Mouse (Mus musculus): ENCODE measurements around the gene Dlk2. TPM values are rescaled to one million over a fixed set of nuclear protein-coding genes. Genes with fewer than 3 reads are reported as not detected.

Gene Dlk2
- polyA plus RNA-seq, 1 experiment from 2014 or later, result 1.5 TPM

DNA sequence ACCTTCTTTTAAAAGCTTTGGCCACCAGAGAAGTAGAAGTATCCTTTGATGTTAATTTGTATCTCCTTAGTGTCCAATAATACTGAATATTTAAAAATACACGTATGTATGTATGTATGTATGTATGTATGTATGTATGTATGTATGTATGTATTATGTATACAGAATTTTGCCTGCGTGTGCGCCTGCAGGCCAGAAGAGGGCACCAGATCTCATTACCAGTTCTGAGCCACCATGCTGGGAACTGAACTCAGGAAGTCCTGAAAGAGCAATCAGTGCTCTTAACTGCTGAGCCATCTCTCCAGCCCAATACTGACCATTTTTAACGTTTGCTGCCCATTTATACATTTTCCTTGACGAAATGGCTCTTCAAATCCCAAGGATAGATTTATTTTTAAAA lies 39.3 kb downstream of the Dlk2 start:
- Histone ChIP-seq H3K4me3 (replicated peaks) (no peak overlapping the region), H3K36me3 (replicated peaks) (no peaks in the 10 kb centered on the region), H3K4me2 (no peak overlapping the region), H3K9ac (no peak overlapping the region), H3K27ac (no peak overlapping the region), H3K4me1 (no peaks in the 10 kb centered on the region), H3K9me3 (no peaks in the 10 kb centered on the region; the same call in 1 of the 2 replicates), H3K27me3 (0 out of 2 replicates have a peak, but pooled peaks cover 3% of the 10 kb centered on the region)
- ATAC-seq (ENCODE audit: low FRiP score), result no peak
- WGBS, result 25% methylated on average over 5 of the region's 5 CpGs

GRCm38 (mm10) chr17:46341208-46341607 lies 44.0 kb downstream of the Dlk2 start:
- H3K36me3 ChIP-seq (replicated peaks), result no peaks in the 10 kb centered on the region
- ATAC-seq (ENCODE audit: low FRiP score), result no peak
- no peaks in the 10 kb centered on the region for H3K4me1 ChIP-seq
- H3K27ac ChIP-seq, result no peak overlapping the region
- no peak overlapping the region for H3K4me3 ChIP-seq (replicated peaks)
- peaks cover 10% of the 10 kb centered on the region; the same call in 1 of the 2 replicates for H3K9me3 ChIP-seq
- no peak overlapping the region for H3K9ac ChIP-seq
- WGBS, result 86% methylated on average over 7 of the region's 7 CpGs
- no peaks in the 10 kb centered on the region for H3K27me3 ChIP-seq
- H3K4me2 ChIP-seq, result no peak overlapping the region

GRCm38 (mm10) chr17:46351026-46351700 lies 53.9 kb downstream of the Dlk2 start:
- Histone ChIP-seq H3K4me3 (replicated peaks) (no peak overlapping the region), H3K36me3 (replicated peaks) (no peaks in the 10 kb centered on the region), H3K9me3 (0 out of 2 replicates have a peak, but pooled peaks cover 4% of the 10 kb centered on the region), H3K9ac (no peak overlapping the region), H3K4me1 (no peaks in the 10 kb centered on the region), H3K4me2 (no peak overlapping the region), H3K27me3 (no peaks in the 10 kb centered on the region), H3K27ac (no peak overlapping the region)
- no peak for ATAC-seq (ENCODE audit: low FRiP score)
- 84% methylated on average over 8 of the region's 8 CpGs for WGBS

Other genes starting within 250 kb of the Dlk2 start
- gene Mrps18a, start 186.4 kb upstream of the Dlk2 start, polyA plus RNA-seq (2016; fragmentation: Nextera tagmentation; extraction: Ambion mirVana), result 117 and 121 TPM in 2 replicates
- gene Rsph9, start 153.2 kb upstream of the Dlk2 start, polyA plus RNA-seq (2016; fragmentation: Nextera tagmentation; extraction: Ambion mirVana), result 14.9 and 15.9 TPM in 2 replicates
- 30.6 and 31.0 TPM in 2 replicates for gene Mad2l1bp, start 143.9 kb upstream of the Dlk2 start, polyA plus RNA-seq (2016; fragmentation: Nextera tagmentation; extraction: Ambion mirVana)
- 37.0 and 43.6 TPM in 2 replicates for gene Gtpbp2, start 136.4 kb upstream of the Dlk2 start, polyA plus RNA-seq (2016; fragmentation: Nextera tagmentation; extraction: Ambion mirVana)
- gene Polh, start 94.8 kb upstream of the Dlk2 start, polyA plus RNA-seq (2016; fragmentation: Nextera tagmentation; extraction: Ambion mirVana), result 11.2 and 12.3 TPM in 2 replicates
- 66.6 and 72.2 TPM in 2 replicates for gene Xpo5, start 94.6 kb upstream of the Dlk2 start, polyA plus RNA-seq (2016; fragmentation: Nextera tagmentation; extraction: Ambion mirVana)
- 96.2 and 102 TPM in 2 replicates for gene Polr1c, start 49.4 kb upstream of the Dlk2 start, polyA plus RNA-seq (2016; fragmentation: Nextera tagmentation; extraction: Ambion mirVana)
- gene Yipf3, start 49.3 kb upstream of the Dlk2 start, polyA plus RNA-seq (2016; fragmentation: Nextera tagmentation; extraction: Ambion mirVana), result 58.9 and 61.6 TPM in 2 replicates
- 3.0 and 3.2 TPM in 2 replicates for gene Lrrc73, start 43.9 kb upstream of the Dlk2 start, polyA plus RNA-seq (2016; fragmentation: Nextera tagmentation; extraction: Ambion mirVana)
- gene Tjap1, start 14.4 kb upstream of the Dlk2 start, polyA plus RNA-seq (2016; fragmentation: Nextera tagmentation; extraction: Ambion mirVana), result 56.0 and 58.4 TPM in 2 replicates
- 7.6 and 8.7 TPM in 2 replicates for gene Abcc10, start 30.9 kb downstream of the Dlk2 start, polyA plus RNA-seq (2016; fragmentation: Nextera tagmentation; extraction: Ambion mirVana)
- gene Zfp318, start 86.3 kb downstream of the Dlk2 start, polyA plus RNA-seq (2016; fragmentation: Nextera tagmentation; extraction: Ambion mirVana), result 15.7 and 17.2 TPM in 2 replicates
- gene Crip3, start 131.5 kb downstream of the Dlk2 start, polyA plus RNA-seq (2016; fragmentation: Nextera tagmentation; extraction: Ambion mirVana), result 0.79 and 0.91 TPM in 2 replicates
- gene Slc22a7, start 141.0 kb downstream of the Dlk2 start, polyA plus RNA-seq (2016; fragmentation: Nextera tagmentation; extraction: Ambion mirVana), result 0.14 TPM in 1 of 2 replicates, not detected in the other
- gene Ttbk1, start 190.3 kb downstream of the Dlk2 start, polyA plus RNA-seq (2016; fragmentation: Nextera tagmentation; extraction: Ambion mirVana), result 4.0 and 5.0 TPM in 2 replicates
- 68.3 and 71.7 TPM in 2 replicates for gene Dnph1, start 199.3 kb downstream of the Dlk2 start, polyA plus RNA-seq (2016; fragmentation: Nextera tagmentation; extraction: Ambion mirVana)
- gene Cul9, start 249.0 kb downstream of the Dlk2 start, polyA plus RNA-seq (2016; fragmentation: Nextera tagmentation; extraction: Ambion mirVana), result 9.8 and 11.3 TPM in 2 replicates

All from forebrain, embryonic 12.5 days (tissue).